Mouse (Mus musculus): ENCODE measurements at regions not wholly inside any gene's neighbourhood (a gene's known extent, or its start where the extent isn't known, plus 50 kb on each side); places are given as distances from the start of the nearest gene placed in this dataset.

DNA sequence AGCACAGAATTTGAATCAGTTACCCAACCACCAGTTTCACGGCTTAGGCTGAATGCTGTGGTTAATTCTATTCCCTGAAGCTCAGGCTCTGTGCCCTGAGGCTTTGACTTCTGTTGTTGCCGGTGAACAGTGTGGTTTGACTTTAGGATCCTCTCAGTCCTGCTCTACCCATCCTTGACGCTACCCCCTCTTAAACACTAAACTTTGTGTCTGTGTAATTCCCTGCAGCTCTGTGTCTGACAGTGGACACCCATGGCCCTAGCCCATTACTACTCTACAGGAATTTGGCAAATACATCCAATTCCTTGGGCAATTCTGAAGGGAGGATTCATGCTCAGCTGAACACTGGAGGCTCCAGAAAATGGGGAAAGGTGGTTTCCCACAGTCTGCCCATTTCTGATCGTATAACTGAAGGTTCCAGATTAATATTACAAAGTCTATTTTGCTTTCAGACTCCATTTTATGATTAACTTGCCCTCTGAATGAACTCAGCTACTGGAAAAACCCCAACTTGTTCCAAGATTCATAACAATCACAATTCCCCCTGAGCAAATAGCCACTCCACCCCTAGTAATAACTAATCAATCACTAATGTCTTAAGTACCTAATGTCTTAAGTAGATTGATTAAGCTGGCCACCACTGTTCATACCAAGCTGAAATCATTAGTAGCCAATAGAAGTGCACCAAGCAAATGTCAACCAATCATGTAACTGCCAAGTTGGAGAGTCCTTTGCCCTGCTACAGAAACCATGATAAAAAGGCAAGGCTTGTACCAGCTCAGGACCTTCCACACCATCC is 182.6 kb downstream of the Ice1 start:
- H3K9ac ChIP-seq (ENCODE audit: insufficient read depth, low read depth): no peak overlapping the region
- TF ChIP-seq SIN3A (IDR thresholded peaks at IDR 0.05; ENCODE audit: low read length): no peak
- TF ChIP-seq ZNF384 (IDR thresholded peaks at IDR 0.05; ENCODE audit: low read depth, low read length): no peak
- no peak for TF ChIP-seq POLR2AphosphoS2 (IDR thresholded peaks at IDR 0.05; ENCODE audit: low read depth, low read length)
- no peak for TF ChIP-seq HCFC1 (IDR thresholded peaks at IDR 0.05; ENCODE audit: low read depth, low read length)
- no peak for TF ChIP-seq MAFK (IDR thresholded peaks at IDR 0.05; ENCODE audit: insufficient replicate concordance, low read length)
- no peak for TF ChIP-seq UBTF (IDR thresholded peaks at IDR 0.05; ENCODE audit: low read depth, low read length)
- no peak for TF ChIP-seq NELFE (IDR thresholded peaks at IDR 0.05; ENCODE audit: low read depth, low read length)
- no peak for TF ChIP-seq ZMIZ1 (IDR thresholded peaks at IDR 0.05; ENCODE audit: low read depth, low read length)
- no peak for TF ChIP-seq KAT2A (IDR thresholded peaks at IDR 0.05; ENCODE audit: insufficient replicate concordance, low read length)
- no peak for TF ChIP-seq TCF12 (IDR thresholded peaks at IDR 0.05; ENCODE audit: low read depth, low read length)
- no peak for TF ChIP-seq MAX (IDR thresholded peaks at IDR 0.05; ENCODE audit: low read length)
- no peak for TF ChIP-seq ZKSCAN1 (IDR thresholded peaks at IDR 0.05; ENCODE audit: borderline replicate concordance, low read depth, low read length)
- no peak for TF ChIP-seq ZC3H11A (IDR thresholded peaks at IDR 0.05; ENCODE audit: low read depth, low read length)
- TF ChIP-seq ELF1 (IDR thresholded peaks at IDR 0.05; ENCODE audit: low read depth, low read length): no peak
- TF ChIP-seq CTCF (conservative IDR thresholded peaks at IDR 0.05 in 1 of 2, IDR thresholded peaks at IDR 0.05 in 1 of 2; ENCODE audit: low read depth in 2 of 2, low read length in 2 of 2): no peak
- no peak for TF ChIP-seq BHLHE40 (IDR thresholded peaks at IDR 0.05; ENCODE audit: low read depth, low read length)
- TF ChIP-seq E2F4 (IDR thresholded peaks at IDR 0.05; ENCODE audit: insufficient replicate concordance, low read depth, low read length): no peak
- TF ChIP-seq ETS1 (conservative IDR thresholded peaks at IDR 0.05; ENCODE audit: low read depth, low read length): no peak
- dilution Hi-C loops (cut with MboI; ENCODE audit: extremely low pct_ligation_motif_present, extremely low pct_unique_long_range_greater_than_20kb, low sequenced_read_pairs) (no loop called here), in situ Hi-C loops (cut with MboI; ENCODE audit: low pct_ligation_motif_present, low pct_unique_long_range_greater_than_20kb, low sequenced_read_pairs) (no loop called here)
- DNase-seq (ENCODE audit: extremely low read depth): no peak
- no peaks in the 10 kb centered on the region for H3K27me3 ChIP-seq (replicated peaks)
- no peaks in the 10 kb centered on the region for H3K36me3 ChIP-seq (replicated peaks in 1 of 2; ENCODE audit: control insufficient read depth in 1 of 2, insufficient read depth in 1 of 2, low read length in 1 of 2)
- H3K9me3 ChIP-seq (replicated peaks; ENCODE audit: low read length): peaks cover 50% of the 10 kb centered on the region
- H3K4me3 ChIP-seq (replicated peaks in 1 of 3; ENCODE audit: low read depth in 2 of 3, low read length in 2 of 3, poor library complexity in 1 of 3): no peak overlapping the region
- no peak overlapping the region for H3K4me2 ChIP-seq (ENCODE audit: insufficient read depth, low read depth, poor library complexity, severe bottlenecking)
- no peak overlapping the region for H3K27ac ChIP-seq (ENCODE audit: insufficient read depth, low read depth)
- no peaks in the 10 kb centered on the region for H3K79me2 ChIP-seq (replicated peaks; ENCODE audit: control insufficient read depth, extremely low read depth, insufficient read depth, poor library complexity, severe bottlenecking)
- no peaks in the 10 kb centered on the region for H3K4me1 ChIP-seq (ENCODE audit: control insufficient read depth in 1 of 2, insufficient read depth in 2 of 2)

- dilution Hi-C loops (cut with MboI; ENCODE audit: extremely low pct_ligation_motif_present, extremely low pct_unique_long_range_greater_than_20kb, low sequenced_read_pairs): no loop called here
- peaks cover 56% of the 10 kb centered on the region for H3K9me3 ChIP-seq (replicated peaks; ENCODE audit: low read length)
- no peaks in the 10 kb centered on the region for H3K79me2 ChIP-seq (replicated peaks; ENCODE audit: control insufficient read depth, extremely low read depth, insufficient read depth, poor library complexity, severe bottlenecking)
- H3K27me3 ChIP-seq (replicated peaks): no peaks in the 10 kb centered on the region
- no peak overlapping the region for H3K27ac ChIP-seq (ENCODE audit: insufficient read depth, low read depth)
- no peak overlapping the region for H3K9ac ChIP-seq (ENCODE audit: insufficient read depth, low read depth)
- no peaks in the 10 kb centered on the region for H3K4me1 ChIP-seq (ENCODE audit: control insufficient read depth in 1 of 2, insufficient read depth in 2 of 2)
- TF ChIP-seq ZNF384 (IDR thresholded peaks at IDR 0.05; ENCODE audit: low read depth, low read length) (no peak), POLR2A (IDR thresholded peaks at IDR 0.05; ENCODE audit: low read depth, low read length) (no peak), USF2 (conservative IDR thresholded peaks at IDR 0.05; ENCODE audit: low read depth, low read length) (no peak), RAD21 (IDR thresholded peaks at IDR 0.05; ENCODE audit: low read depth, low read length) (no peak), SMC3 (IDR thresholded peaks at IDR 0.05; ENCODE audit: low read depth, low read length) (no peak), ZKSCAN1 (IDR thresholded peaks at IDR 0.05; ENCODE audit: borderline replicate concordance, low read depth, low read length) (no peak), E2F4 (IDR thresholded peaks at IDR 0.05; ENCODE audit: insufficient replicate concordance, low read depth, low read length) (no peak), NRF1 (IDR thresholded peaks at IDR 0.05; ENCODE audit: low read depth, low read length) (no peak), KAT2A (IDR thresholded peaks at IDR 0.05; ENCODE audit: insufficient replicate concordance, low read length) (no peak)
- no peak overlapping the region for H3K4me2 ChIP-seq (ENCODE audit: insufficient read depth, low read depth, poor library complexity, severe bottlenecking)
- H3K4me3 ChIP-seq (replicated peaks in 1 of 3; ENCODE audit: low read depth in 2 of 3, low read length in 2 of 3, poor library complexity in 1 of 3): no peak overlapping the region
- no peak for DNase-seq (ENCODE audit: extremely low read depth)
- H3K36me3 ChIP-seq (replicated peaks in 1 of 2; ENCODE audit: control insufficient read depth in 1 of 2, insufficient read depth in 1 of 2, low read length in 1 of 2): no peaks in the 10 kb centered on the region
- in situ Hi-C loops (cut with MboI; ENCODE audit: low pct_ligation_motif_present, low pct_unique_long_range_greater_than_20kb, low sequenced_read_pairs): no loop called here
These were observed 179.0 kb downstream of the Ice1 start for GRCm38 (mm10) chr13:70458406-70458805.
